Mouse (Mus musculus): ENCODE data around the gene 2810004N23Rik. TPM values are rescaled to one million over a fixed set of nuclear protein-coding genes. Genes with fewer than 3 reads are reported as not detected.

2810004N23Rik gene
- total RNA-seq (2021), result 10 to 100 TPM; 19.5 to 23.3 TPM
- long read RNA-seq, experiment 1, transcript 2810004N23Rik-201 (7 exons, 2,340 nt), result major isoform, 28 of 33 reads
- long read RNA-seq, experiment 1, partial matches to known transcripts, result 0 of 33 reads
- long read RNA-seq, experiment 1, other reads (novel, unspliced or antisense), result 3 of 33 reads
- long read RNA-seq, experiment 2, transcript 2810004N23Rik-201 (7 exons, 2,340 nt), result major isoform, 20 of 22 reads
- long read RNA-seq, experiment 2, partial matches to known transcripts, result 0 of 22 reads
- long read RNA-seq, experiment 2, other reads (novel, unspliced or antisense), result 2 of 22 reads

- peak; percentile 94 for DNase-seq (ENCODE audit: low spot score in 2 of 2)
Measured at GRCm38 (mm10) chr8:124862321-124863162, at the start of gene 2810004N23Rik, which contains the start of gene Gnpat. Gene 2810004N23Rik (minus strand): TSS chr8:124863120. Gene Gnpat (plus strand): TSS chr8:124863033.

- DNase-seq (ENCODE audit: low spot score in 2 of 2), result no peak
Measured at GRCm38 (mm10) chr8:124911938-124912872, 49.3 kb upstream of the 2810004N23Rik start.

DNA sequence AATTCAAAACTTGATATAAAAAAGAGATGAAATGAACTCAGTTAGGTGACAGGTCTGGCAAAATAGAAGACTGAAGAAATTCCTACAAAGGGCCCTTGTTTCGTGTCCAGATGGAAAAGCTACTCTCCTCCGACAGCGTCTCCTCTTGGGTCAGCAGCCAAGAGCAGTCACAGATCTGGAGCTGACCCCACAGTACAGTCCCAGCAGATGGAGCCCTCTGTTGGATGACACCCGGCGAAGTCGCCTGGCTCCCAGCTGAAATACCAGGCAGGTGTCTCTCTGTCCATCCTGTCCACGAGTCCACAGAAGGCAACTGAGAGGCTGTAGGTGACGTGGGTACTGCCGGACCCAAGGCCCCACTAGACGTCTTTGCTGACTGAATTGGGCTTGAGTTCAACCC lies 47.4 kb upstream of the 2810004N23Rik start:
- no peak for DNase-seq (ENCODE audit: low spot score in 2 of 2)

- no peak for DNase-seq (ENCODE audit: low spot score in 2 of 2)
Measured at GRCm38 (mm10) chr8:124909936-124910335, 47.0 kb upstream of the 2810004N23Rik start.

DNA sequence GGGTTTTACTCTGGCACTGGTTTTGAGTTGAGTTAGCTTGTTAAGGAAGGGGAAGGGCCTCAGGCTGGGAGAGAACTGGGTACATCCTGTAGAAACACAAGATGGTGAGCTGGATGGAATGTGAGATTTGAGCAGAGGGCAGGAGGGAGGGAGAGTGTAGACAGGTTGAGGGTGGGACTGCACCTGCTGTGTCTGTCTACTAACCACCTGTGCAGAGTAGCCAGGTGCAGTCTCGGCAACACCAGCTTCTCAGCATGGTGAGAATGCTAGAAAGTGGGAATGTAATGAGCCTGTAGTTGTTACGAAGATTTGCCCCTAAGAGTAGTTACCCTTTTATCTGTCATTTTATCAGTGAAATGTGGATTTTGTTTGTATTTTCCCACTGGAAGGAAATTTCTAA lies 42.6 kb upstream of the 2810004N23Rik start:
- DNase-seq (ENCODE audit: low spot score in 2 of 2), result no peak

DNA sequence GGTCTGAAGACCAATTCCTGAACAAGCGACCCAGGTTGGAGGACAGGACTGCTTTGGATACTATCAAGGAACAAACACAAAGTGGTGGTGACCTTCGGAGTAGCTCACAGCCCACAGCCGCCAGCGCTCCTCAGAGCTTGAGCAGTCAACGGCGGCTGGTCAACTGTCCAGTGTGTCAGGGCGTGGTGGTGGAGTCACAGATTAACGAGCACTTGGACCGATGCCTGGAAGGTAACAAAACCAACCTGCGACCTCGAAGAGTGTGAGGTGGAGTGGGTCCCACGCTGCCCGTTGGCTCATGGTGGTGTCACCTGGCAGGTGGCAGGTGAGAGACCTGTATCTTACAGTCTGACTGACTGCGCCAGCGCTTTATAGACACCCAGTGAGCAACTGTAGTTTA lies 40.3 kb upstream of the 2810004N23Rik start:
- DNase-seq (ENCODE audit: low spot score in 2 of 2), result no peak

GRCm38 (mm10) chr8:124898251-124898905 lies 35.5 kb upstream of the 2810004N23Rik start:
- no peak for DNase-seq (ENCODE audit: low spot score in 2 of 2)

DNA sequence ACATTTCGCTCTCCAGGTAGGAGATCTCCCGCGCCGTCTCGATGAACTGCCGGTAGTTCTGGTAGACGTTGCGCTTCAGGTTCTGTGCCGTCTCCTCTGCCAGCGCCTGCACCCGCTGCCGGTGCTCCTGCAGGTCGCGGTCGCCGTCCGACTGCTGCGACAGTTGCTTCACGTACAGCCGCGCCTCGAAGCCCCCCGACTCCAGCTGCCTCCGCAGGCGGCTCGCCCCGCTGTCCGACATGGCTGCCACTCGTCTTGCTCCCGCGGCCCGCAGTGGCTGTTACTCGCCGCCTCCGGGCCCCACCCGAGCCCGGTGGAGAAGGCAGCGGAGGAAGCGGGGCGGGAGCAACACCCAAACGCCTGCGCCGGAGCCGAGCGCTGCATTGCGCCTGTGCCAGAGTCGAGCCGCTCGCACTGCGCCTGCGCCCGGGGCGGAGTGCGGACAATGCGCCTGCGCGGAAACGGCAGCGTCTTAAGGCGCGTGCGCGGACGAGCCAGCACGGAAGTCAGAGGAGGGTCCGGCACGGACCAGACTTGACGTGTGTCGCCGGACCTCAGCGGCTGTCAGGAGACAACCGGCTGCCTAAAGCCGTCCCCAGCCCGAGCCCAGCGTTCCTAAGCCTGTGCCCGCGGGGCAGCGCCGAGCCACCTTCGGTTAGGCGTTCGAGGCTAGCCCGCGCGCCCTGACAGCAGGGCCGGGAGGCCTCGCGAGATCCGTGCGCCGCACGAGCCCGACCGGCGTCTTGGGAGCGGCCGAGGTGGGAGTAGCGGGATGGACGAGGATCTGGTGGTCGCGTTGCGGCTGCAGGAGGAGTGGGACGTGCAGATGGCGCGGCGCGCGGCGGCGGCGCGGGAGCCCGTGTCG lies 34.7 kb upstream of the 2810004N23Rik start, which contains the start of the genes Exoc8 and Sprtn:
Exoc8 (minus strand) TSS at position 320 of the 865 bp plus-strand sequence.
Sprtn (plus strand) TSS at position 501 of the 865 bp plus-strand sequence.
- DNase-seq (ENCODE audit: low spot score in 2 of 2), result peak; percentile 97 to 98

DNA sequence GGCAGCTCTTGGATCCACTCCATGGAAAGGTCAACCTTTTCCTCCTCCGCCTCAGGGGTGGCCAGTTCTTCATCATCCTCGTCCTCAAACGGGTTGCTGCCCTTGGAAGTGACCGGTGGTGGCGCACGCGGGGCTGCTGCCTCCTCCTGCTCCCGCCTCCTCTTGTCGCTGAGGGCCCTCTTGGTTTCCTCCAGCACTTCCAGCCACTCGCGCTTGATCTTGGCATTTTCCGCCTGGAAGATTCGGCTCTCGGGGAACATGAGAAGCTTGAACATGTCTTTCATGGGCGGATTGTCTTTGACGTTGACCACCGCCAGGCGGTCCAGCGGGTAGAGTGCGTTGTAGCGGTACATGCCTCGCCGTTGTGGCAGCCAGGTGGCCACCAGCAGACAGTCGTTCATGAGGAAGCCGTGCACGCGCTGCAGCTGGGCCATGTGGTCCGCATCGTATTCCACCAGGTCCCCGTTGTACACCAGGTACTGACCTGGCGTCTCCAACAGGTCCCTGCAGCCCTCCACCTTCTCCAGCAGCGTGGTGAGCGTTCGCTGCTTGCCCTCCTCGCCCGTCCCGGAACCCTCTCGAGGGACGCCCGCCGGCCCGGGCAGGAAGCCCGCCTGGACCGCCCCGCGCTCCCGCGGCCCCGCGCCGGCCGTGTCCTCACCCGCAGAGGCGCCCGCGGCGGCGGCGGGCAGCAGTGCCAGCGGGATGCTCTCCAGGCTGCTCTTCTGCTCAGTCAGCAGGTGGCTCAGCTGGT lies 33.9 kb upstream of the 2810004N23Rik start:
- peak; percentile 61 to 74 for DNase-seq (ENCODE audit: low spot score in 2 of 2)

DNA sequence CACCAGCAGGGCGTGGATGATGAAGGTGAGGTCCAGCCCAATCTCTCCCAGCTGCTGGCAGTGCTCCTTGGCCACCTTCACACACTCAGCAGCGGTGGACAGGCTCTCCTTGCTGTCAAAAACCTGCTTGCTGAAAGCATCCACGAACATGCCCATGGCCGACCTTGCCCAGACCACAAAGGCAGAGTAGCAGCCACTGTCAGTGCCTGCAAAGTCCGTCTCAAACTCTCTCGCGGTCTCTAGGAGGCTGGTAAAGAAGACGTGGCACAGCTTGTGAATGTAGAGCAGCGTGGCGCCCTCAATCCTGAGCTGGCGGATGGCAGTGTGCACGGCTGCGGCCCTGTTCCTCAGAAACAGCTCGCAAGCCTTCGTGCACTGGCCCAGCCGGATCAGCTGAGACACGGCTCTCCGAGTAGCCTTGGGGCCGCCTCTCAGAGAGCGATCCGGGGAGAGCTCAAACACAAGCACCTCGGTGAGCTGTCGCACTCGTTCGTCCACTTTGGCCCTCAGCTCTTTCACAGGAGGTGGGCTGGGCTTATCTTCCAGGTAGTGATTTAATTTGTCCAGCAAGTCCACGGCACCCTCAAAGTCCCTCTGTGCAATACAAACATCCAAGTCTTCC lies 33.2 kb upstream of the 2810004N23Rik start:
- DNase-seq (ENCODE audit: low spot score in 2 of 2), result no peak

- no peak for DNase-seq (ENCODE audit: low spot score in 2 of 2)
Measured at GRCm38 (mm10) chr8:124892596-124892995, 29.7 kb upstream of the 2810004N23Rik start.

DNA sequence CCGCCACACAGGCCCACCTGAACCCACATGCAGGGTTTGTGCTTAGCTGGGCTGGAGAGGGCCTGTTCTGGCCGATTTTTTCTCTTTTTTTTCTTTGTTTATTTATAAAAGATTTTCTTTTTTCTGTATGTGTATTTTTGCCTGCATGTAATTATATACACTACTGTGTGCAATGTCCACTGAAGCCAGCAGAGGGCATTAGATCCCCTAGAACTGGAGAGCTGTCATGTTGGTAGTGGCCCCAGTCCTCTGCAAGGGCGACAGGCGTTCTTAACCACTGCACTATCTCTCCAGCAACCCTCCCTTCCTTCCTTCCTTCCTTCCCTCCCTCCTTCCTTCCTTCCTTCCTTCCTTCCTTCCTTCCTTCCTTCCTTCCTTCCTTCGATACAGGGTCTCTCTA lies 25.5 kb upstream of the 2810004N23Rik start:
- DNase-seq (ENCODE audit: low spot score in 2 of 2), result no peak

GRCm38 (mm10) chr8:124878946-124879526 lies 16.1 kb upstream of the 2810004N23Rik start:
- DNase-seq (ENCODE audit: low spot score in 2 of 2), result no peak

- peak in 1 of 2 experiments; percentile 15 for DNase-seq (ENCODE audit: low spot score in 2 of 2)
Measured at GRCm38 (mm10) chr8:124878141-124878540, 15.2 kb upstream of the 2810004N23Rik start.

DNA sequence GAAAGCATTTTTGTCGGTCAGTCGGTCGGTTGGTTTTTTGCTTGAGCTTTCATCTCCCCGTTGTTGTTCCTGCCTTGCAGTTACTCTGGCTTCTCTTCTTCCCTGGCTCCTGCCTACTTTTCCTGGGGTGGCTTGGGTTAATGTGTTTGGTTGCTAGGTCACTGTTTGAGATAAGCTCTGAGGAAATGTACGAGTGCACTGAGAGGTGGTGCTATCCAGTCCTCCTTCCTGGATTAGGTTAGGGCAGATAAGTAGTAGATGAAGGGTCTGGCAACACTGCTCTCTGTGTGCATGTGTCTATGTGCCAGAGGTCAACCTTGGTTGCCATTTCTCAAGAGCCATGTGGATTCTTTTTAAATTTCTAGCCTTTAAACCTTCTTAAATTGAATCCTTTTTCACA lies 9.8 kb upstream of the 2810004N23Rik start:
- no peak for DNase-seq (ENCODE audit: low spot score in 2 of 2)

- no peak for DNase-seq (ENCODE audit: low spot score in 2 of 2)
Measured at GRCm38 (mm10) chr8:124872081-124872480, 9.2 kb upstream of the 2810004N23Rik start.

DNA sequence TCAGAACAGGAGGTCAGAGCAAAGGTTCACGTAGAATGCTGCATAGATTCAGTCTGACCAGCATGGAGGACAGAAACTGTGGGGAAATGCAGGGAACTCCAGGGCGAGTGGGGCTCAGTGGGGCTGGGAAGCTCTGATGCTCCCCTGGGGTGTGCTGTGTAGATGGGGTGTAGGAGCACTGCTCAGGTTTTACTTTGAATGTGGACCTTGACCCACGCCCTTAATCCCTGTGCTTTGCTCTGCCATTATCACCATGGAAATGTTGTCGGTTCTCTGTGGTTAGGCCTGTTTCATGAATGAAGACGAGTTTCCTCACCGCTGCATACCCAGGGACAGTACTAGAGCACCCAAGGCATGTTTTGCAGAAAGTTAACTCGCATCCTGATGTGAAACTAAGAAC lies 8.6 kb upstream of the 2810004N23Rik start:
- DNase-seq (ENCODE audit: low spot score in 2 of 2), result no peak

DNA sequence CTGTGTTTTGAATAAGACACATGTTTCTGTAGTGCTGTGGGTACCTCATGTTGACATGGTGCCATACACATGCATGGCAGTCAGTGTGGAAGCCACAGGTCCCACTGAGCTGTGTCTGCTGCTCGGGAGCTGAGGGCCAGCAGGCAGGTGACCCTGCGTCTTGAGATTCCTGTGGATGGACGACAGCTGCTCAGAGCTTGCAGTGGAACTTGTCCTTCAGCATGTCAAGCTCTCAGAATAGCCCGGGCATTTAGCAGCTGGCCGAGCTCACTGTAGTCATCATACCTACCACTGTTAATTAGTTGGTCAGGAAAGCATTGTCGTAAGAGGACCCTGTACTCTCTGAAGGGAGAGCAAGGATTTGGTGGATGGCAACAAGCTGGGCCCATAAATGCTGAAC lies 6.8 kb upstream of the 2810004N23Rik start:
- DNase-seq (ENCODE audit: low spot score in 2 of 2), result no peak
